Mouse (Mus musculus): Measurements from ENCODE around the gene Six5. TPM values are rescaled to one million over a fixed set of nuclear protein-coding genes. Genes with fewer than 3 reads are reported as not detected.

The Six5 gene
- polyA plus RNA-seq, 1 experiment = 3.3 TPM

GRCm38 (mm10) chr7:19091913-19092312 lies 2.5 kb upstream of the Six5 start:
- Histone ChIP-seq H3K27ac (ENCODE audit: control insufficient read depth, insufficient read depth, low read depth, low read length) (peak overlapping the region; percentile 15; the same call in 1 of the 2 replicates), H3K4me3 (ENCODE audit: control insufficient read depth, low read depth, low read length) (no peak overlapping the region), H3K4me1 (ENCODE audit: control insufficient read depth, insufficient read depth, low read length) (peaks cover 51% of the 10 kb centered on the region), H3K36me3 (ENCODE audit: control insufficient read depth, insufficient read depth, low read length) (no peaks in the 10 kb centered on the region; the same call in 1 of the 2 replicates), H3K27me3 (ENCODE audit: control insufficient read depth, insufficient read depth, low read length) (no peaks in the 10 kb centered on the region)
- TF ChIP-seq POLR2A (IDR thresholded peaks at IDR 0.05; ENCODE audit: control insufficient read depth, low read depth, low read length) (no peak), CTCF (IDR thresholded peaks at IDR 0.05; ENCODE audit: control insufficient read depth, insufficient read depth, insufficient replicate concordance, low read depth, low read length) (no peak)

- H3K27ac ChIP-seq (ENCODE audit: control insufficient read depth, insufficient read depth, low read depth, low read length) = peak overlapping the region; percentile 5; the same call in 1 of the 2 replicates
- H3K27me3 ChIP-seq (ENCODE audit: control insufficient read depth, insufficient read depth, low read length) = no peaks in the 10 kb centered on the region
- no peak overlapping the region; the same call in 1 of the 2 replicates for H3K4me3 ChIP-seq (ENCODE audit: control insufficient read depth, low read depth, low read length)
- TF ChIP-seq CTCF (IDR thresholded peaks at IDR 0.05; ENCODE audit: control insufficient read depth, insufficient read depth, insufficient replicate concordance, low read depth, low read length) = no peak
- TF ChIP-seq POLR2A (IDR thresholded peaks at IDR 0.05; ENCODE audit: control insufficient read depth, low read depth, low read length) = no peak
- H3K36me3 ChIP-seq (ENCODE audit: control insufficient read depth, insufficient read depth, low read length) = no peaks in the 10 kb centered on the region; the same call in 1 of the 2 replicates
- H3K4me1 ChIP-seq (ENCODE audit: control insufficient read depth, insufficient read depth, low read length) = peaks cover 48% of the 10 kb centered on the region
Observed at GRCm38 (mm10) chr7:19092381-19093173, 1.8 kb upstream of the Six5 start.

DNA sequence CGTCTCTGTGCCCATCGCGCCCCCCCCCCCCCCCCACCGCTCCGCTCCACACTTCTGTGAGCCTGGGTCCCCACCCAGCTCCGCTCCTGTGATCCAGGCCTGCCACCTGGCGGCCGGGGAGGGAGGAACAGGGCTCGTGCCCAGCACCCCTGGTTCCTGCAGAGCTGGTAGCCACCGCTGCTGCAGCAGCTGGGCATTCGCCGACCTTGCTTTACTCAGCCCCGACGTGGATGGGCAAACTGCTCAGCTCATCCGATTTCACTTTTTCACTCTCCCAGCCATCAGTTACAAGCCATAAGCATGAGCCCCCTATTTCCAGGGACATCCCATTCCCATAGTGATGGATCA lies 1.2 kb upstream of the Six5 start:
- TF ChIP-seq CTCF (IDR thresholded peaks at IDR 0.05; ENCODE audit: control insufficient read depth, insufficient read depth, insufficient replicate concordance, low read depth, low read length) (peak; percentile 73), POLR2A (IDR thresholded peaks at IDR 0.05; ENCODE audit: control insufficient read depth, low read depth, low read length) (0 out of 2 replicates have a peak, but pooled peaks have one; percentile 22)
- H3K4me3 ChIP-seq (ENCODE audit: control insufficient read depth, low read depth, low read length) = peak overlapping the region; percentile 4
- no peaks in the 10 kb centered on the region; the same call in 1 of the 2 replicates for H3K36me3 ChIP-seq (ENCODE audit: control insufficient read depth, insufficient read depth, low read length)
- H3K27ac ChIP-seq (ENCODE audit: control insufficient read depth, insufficient read depth, low read depth, low read length) = peak overlapping the region; percentile 40
- H3K27me3 ChIP-seq (ENCODE audit: control insufficient read depth, insufficient read depth, low read length) = no peaks in the 10 kb centered on the region
- H3K4me1 ChIP-seq (ENCODE audit: control insufficient read depth, insufficient read depth, low read length) = peaks cover 48% of the 10 kb centered on the region

DNA sequence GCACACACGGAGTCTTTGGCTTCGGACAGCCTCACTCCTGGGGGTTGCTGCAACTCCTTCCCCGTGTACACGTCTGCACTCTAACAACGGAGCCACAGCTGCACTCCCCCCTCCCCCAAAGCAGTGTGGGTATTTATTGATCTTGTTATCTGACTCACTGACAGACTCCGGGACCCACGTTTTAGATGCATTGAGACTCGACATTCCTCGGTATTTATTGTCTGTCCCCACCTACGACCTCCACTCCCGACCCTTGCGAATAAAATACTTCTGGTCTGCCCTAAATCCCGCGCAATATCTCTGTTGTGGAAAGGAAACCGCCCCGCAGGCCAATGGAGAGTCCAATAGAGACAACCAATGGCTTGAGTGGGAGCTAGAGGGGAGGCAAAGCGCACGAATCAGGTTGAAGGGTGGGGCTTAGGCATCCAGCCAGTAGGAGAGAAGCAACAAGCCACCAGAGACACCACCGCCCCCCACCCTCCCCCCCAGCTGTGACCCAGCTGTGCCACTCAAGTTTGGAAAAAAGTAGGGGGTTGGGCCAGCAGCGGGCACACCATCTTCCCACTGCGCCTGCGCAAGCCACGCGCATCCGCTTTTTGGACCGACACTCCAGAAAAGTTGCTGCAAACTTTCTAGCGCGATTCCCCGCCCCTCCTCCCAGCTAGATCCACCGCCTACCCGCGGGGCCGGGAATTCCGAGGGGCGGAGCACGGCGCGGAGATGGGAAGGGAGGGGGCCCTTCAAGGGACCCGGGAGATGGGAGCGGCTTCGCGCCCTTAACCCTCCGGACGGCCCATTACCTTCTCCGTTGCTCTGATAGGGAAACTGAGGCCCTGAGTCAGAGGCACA lies 633 bp upstream of the Six5 start:
- H3K27me3 ChIP-seq (ENCODE audit: control insufficient read depth, insufficient read depth, low read length) = no peaks in the 10 kb centered on the region
- H3K36me3 ChIP-seq (ENCODE audit: control insufficient read depth, insufficient read depth, low read length) = no peaks in the 10 kb centered on the region; the same call in 1 of the 2 replicates
- TF ChIP-seq CTCF (IDR thresholded peaks at IDR 0.05; ENCODE audit: control insufficient read depth, insufficient read depth, insufficient replicate concordance, low read depth, low read length) (no peak), POLR2A (IDR thresholded peaks at IDR 0.05; ENCODE audit: control insufficient read depth, low read depth, low read length) (peak; percentile 42; the same call in 1 of the 2 replicates)
- peaks cover 48% of the 10 kb centered on the region for H3K4me1 ChIP-seq (ENCODE audit: control insufficient read depth, insufficient read depth, low read length)
- H3K4me3 ChIP-seq (ENCODE audit: control insufficient read depth, low read depth, low read length) = peak overlapping the region; percentile 73
- peak overlapping the region; percentile 62 for H3K27ac ChIP-seq (ENCODE audit: control insufficient read depth, insufficient read depth, low read depth, low read length)

DNA sequence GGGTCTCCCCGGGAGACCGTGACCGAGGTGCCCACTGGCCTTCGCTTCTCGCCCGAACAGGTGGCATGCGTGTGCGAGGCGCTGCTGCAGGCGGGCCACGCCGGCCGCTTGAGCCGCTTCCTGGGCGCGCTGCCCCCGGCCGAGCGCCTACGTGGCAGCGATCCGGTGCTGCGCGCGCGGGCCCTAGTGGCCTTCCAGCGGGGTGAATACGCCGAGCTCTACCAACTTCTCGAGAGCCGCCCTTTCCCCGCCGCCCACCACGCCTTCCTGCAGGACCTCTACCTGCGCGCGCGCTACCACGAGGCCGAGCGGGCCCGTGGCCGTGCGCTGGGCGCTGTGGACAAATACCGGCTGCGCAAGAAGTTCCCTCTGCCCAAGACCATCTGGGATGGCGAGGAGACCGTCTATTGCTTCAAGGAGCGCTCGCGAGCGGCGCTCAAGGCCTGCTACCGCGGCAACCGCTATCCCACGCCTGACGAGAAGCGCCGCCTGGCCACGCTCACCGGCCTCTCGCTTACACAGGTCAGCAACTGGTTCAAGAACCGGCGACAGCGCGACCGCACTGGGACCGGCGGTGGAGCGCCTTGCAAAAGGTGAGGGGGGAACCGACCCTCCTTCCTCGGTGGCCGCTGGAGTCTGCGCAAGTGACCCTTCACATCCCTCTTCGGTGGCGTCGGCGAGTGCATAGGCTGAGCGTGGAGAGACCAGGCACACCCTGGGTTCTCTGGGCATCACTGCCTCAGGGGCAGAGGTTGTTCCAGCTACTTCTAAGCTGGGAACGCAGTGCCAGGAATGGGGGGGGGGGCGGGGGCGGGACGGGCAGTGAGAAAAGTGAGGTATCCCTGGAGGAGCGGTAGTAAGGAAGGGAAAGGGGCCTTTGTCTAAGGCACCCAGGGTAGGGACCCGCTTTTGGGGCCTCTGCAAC lies 694 bp downstream of the Six5 start:
- Histone ChIP-seq H3K36me3 (ENCODE audit: control insufficient read depth, insufficient read depth, low read length) (no peaks in the 10 kb centered on the region; the same call in 1 of the 2 replicates), H3K27ac (ENCODE audit: control insufficient read depth, insufficient read depth, low read depth, low read length) (peak overlapping the region; percentile 5), H3K4me1 (ENCODE audit: control insufficient read depth, insufficient read depth, low read length) (peaks cover 48% of the 10 kb centered on the region), H3K27me3 (ENCODE audit: control insufficient read depth, insufficient read depth, low read length) (no peaks in the 10 kb centered on the region), H3K4me3 (ENCODE audit: control insufficient read depth, low read depth, low read length) (peak overlapping the region; percentile 76)
- TF ChIP-seq POLR2A (IDR thresholded peaks at IDR 0.05; ENCODE audit: control insufficient read depth, low read depth, low read length) = no peak
- TF ChIP-seq CTCF (IDR thresholded peaks at IDR 0.05; ENCODE audit: control insufficient read depth, insufficient read depth, insufficient replicate concordance, low read depth, low read length) = no peak

DNA sequence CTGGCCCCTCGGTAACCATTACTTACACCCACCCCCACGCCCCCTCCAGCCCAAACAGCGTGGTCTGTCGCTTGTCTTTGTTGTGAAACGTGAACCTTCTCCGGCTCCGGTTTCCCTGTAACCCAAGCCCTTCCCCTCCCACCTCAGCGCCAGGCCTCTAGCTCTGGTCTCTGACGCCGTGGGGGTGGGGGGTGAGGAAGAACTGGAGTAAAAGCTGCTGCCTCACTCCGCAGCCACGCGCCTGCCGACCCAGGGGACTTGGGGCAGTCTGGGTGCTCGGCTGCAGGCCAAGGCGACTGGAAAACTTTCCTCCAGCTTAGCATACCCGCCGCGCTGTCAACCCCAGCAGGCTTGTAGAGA lies 1.3 kb downstream of the Six5 start:
- Histone ChIP-seq H3K27ac (ENCODE audit: control insufficient read depth, insufficient read depth, low read depth, low read length) (no peak overlapping the region), H3K4me1 (ENCODE audit: control insufficient read depth, insufficient read depth, low read length) (peaks cover 48% of the 10 kb centered on the region), H3K4me3 (ENCODE audit: control insufficient read depth, low read depth, low read length) (no peak overlapping the region), H3K36me3 (ENCODE audit: control insufficient read depth, insufficient read depth, low read length) (no peaks in the 10 kb centered on the region; the same call in 1 of the 2 replicates), H3K27me3 (ENCODE audit: control insufficient read depth, insufficient read depth, low read length) (no peaks in the 10 kb centered on the region)
- TF ChIP-seq CTCF (IDR thresholded peaks at IDR 0.05; ENCODE audit: control insufficient read depth, insufficient read depth, insufficient replicate concordance, low read depth, low read length) = no peak
- TF ChIP-seq POLR2A (IDR thresholded peaks at IDR 0.05; ENCODE audit: control insufficient read depth, low read depth, low read length) = no peak
